Mouse (Mus musculus): Measurements from ENCODE around the gene Slc35f3. TPM values are rescaled to one million over a fixed set of nuclear protein-coding genes. Genes with fewer than 3 reads are reported as not detected.

Gene Slc35f3
- polyA plus RNA-seq (2015; fragmentation: Nextera tagmentation; extraction: Ambion mirVana), result 0.17 and 0.24 TPM in 2 replicates

GRCm38 (mm10) chr8:126298296-126299093, at the start of gene Slc35f3:
Gene Slc35f3, plus strand, starts transcription at chr8:126298558.

GRCm38 (mm10) chr8:126422174-126422919, 124.0 kb downstream of the Slc35f3 start, which contains the start of gene Coa6:
Gene Coa6, plus strand, starts transcription at chr8:126422515.

Other genes with a start within 250 kb of the Slc35f3 start
- 45.1 and 46.9 TPM in 2 replicates for gene Coa6, start 124.0 kb downstream of the Slc35f3 start, polyA plus RNA-seq (2015; fragmentation: Nextera tagmentation; extraction: Ambion mirVana)
- 0.80 and 0.88 TPM in 2 replicates for gene Tarbp1, start 176.5 kb downstream of the Slc35f3 start, polyA plus RNA-seq (2015; fragmentation: Nextera tagmentation; extraction: Ambion mirVana)

All from urinary bladder, postnatal 0 days (tissue).